Mouse (Mus musculus) gonadal fat pad, adult 2 months (tissue): ENCODE measurements around the gene Zwilch. TPM values are rescaled to one million over a fixed set of nuclear protein-coding genes. Genes with fewer than 3 reads are reported as not detected.

Experiments
- DNase-seq: peaks from one replicate; pipeline ENCODE4 v3.0.0-alpha.2; 2012; ENCODE audit warnings: low read depth
- polyA plus RNA-seq: library from polyadenylated mRNA; depleted of rRNA; stranded (reverse); fragments of >200 nt; gene quantifications from 2 replicates; pipeline ENCODE4 v1.2.3, GENCODE M21; 2012; rRNA removed

Gene Zwilch
- polyA plus RNA-seq, 1 experiment: 1.9 TPM

- DNase-seq: no peak
Measured at GRCm38 (mm10) chr9:64105301-64105700, 67.6 kb downstream of the Zwilch start.

- DNase-seq: no peak
Measured at GRCm38 (mm10) chr9:64100442-64100841, 72.5 kb downstream of the Zwilch start.

GRCm38 (mm10) chr9:64098282-64098681 lies 74.6 kb downstream of the Zwilch start:
- DNase-seq: no peak

- DNase-seq: no peak
Measured at GRCm38 (mm10) chr9:64094083-64094482, 78.8 kb downstream of the Zwilch start.

GRCm38 (mm10) chr9:64089004-64089403 lies 83.9 kb downstream of the Zwilch start:
- DNase-seq: no peak

- no peak for DNase-seq
Measured at GRCm38 (mm10) chr9:64088346-64088745, 84.6 kb downstream of the Zwilch start.

- no peak for DNase-seq
Measured at GRCm38 (mm10) chr9:64087461-64088235, 85.3 kb downstream of the Zwilch start.

Other genes with a start within 250 kb of the Zwilch start
- 12.2 and 14.4 TPM in 2 replicates for gene Smad6, start 151.0 kb downstream of the Zwilch start, polyA plus RNA-seq
- gene Lctl, start 56.0 kb downstream of the Zwilch start, polyA plus RNA-seq: 5.2 and 21.8 TPM in 2 replicates
- gene Rpl4, start 271 bp upstream of the Zwilch start, polyA plus RNA-seq: 584 and 601 TPM in 2 replicates
- gene Snapc5, start 6.2 kb upstream of the Zwilch start, polyA plus RNA-seq: 13.4 and 16.5 TPM in 2 replicates
- gene Uchl4, start 62.1 kb upstream of the Zwilch start, polyA plus RNA-seq: 0.18 TPM in 1 of 2 replicates, not detected in the other
- gene Map2k1, start 80.5 kb upstream of the Zwilch start, polyA plus RNA-seq: 44.1 and 46.5 TPM in 2 replicates
- 8.1 and 9.0 TPM in 2 replicates for gene Tipin, start 108.5 kb upstream of the Zwilch start, polyA plus RNA-seq
- 6.5 and 6.8 TPM in 2 replicates for gene Dis3l, start 168.2 kb upstream of the Zwilch start, polyA plus RNA-seq
- gene Megf11, start 212.5 kb upstream of the Zwilch start, polyA plus RNA-seq: 0.39 and 0.86 TPM in 2 replicates